Mouse (Mus musculus) midbrain, embryonic 13.5 days (tissue): ENCODE data around the gene Psmb6. TPM values are rescaled to one million over a fixed set of nuclear protein-coding genes. Genes with fewer than 3 reads are reported as not detected.
"Not testable (repeated sequence)": the region's sequence is repeated elsewhere in the genome, so short reads cannot be mapped to it uniquely, and the experiment has no call there.

Experiments used
- ATAC-seq: fragments of 200-750 bp; cut with Nextera tagmentation; 2 replicates; pipeline ENCODE4 v1.8.0; 2017; ENCODE audit warnings: mild to moderate bottlenecking, moderate TSS enrichment, moderate library complexity
- H3K27ac ChIP-seq: fragments of 300-500 bp; sonication (generic); 2 replicates; pipeline ENCODE4 v1.5.1; 2015; ENCODE audit warnings: inconsistent platforms, mild to moderate bottlenecking, moderate library complexity
- H3K27me3 ChIP-seq: fragments of 300-500 bp; sonication (generic); 2 replicates; pipeline ENCODE4 v1.6.1; 2015; ENCODE audit warnings: mild to moderate bottlenecking, inconsistent platforms
- H3K36me3 ChIP-seq: fragments of 300-500 bp; sonication (generic); 2 replicates; pipeline ENCODE4 v1.6.1; 2015; ENCODE audit warnings: mild to moderate bottlenecking, inconsistent platforms
- H3K4me1 ChIP-seq: fragments of 300-500 bp; sonication (generic); replicated peaks from 2 replicates; pipeline ENCODE4 v1.6.1; 2015; ENCODE audit warnings: inconsistent platforms
- H3K4me2 ChIP-seq: fragments of 300-500 bp; sonication (generic); replicated peaks from 2 replicates; pipeline ENCODE4 v1.6.1; 2015; ENCODE audit warnings: moderate library complexity, mild to moderate bottlenecking, inconsistent platforms
- H3K4me3 ChIP-seq: fragments of 300-500 bp; sonication (generic); replicated peaks from 2 replicates; pipeline ENCODE4 v1.5.1; 2015; ENCODE audit warnings: mild to moderate bottlenecking, inconsistent platforms
- H3K9ac ChIP-seq: fragments of 300-500 bp; sonication (generic); replicated peaks from 2 replicates; pipeline ENCODE4 v1.6.1; 2015; ENCODE audit warnings: mild to moderate bottlenecking, inconsistent platforms
- H3K9me3 ChIP-seq: fragments of 300-500 bp; sonication (generic); 2 replicates; pipeline ENCODE4 v1.6.1; 2016; ENCODE audit warnings: mild to moderate bottlenecking, inconsistent platforms
- WGBS: fragments of 180-500 bp; shearing (Covaris S2); methylation state at CpG from one replicate; pipeline ENCODE4 v1.1.7; 2015; 5-methylcytosine and 5-hydroxymethylcytosine counted together
- polyA plus RNA-seq: library from polyadenylated mRNA; unstranded; fragments of >200 nt; fragmentation: Nextera tagmentation; extraction: Ambion mirVana; gene quantifications from 2 replicates; pipeline ENCODE4 v1.2.1, GENCODE M21; 2015

Gene Psmb6
- polyA plus RNA-seq, 1 experiment from 2014 or later, result 844 TPM

DNA sequence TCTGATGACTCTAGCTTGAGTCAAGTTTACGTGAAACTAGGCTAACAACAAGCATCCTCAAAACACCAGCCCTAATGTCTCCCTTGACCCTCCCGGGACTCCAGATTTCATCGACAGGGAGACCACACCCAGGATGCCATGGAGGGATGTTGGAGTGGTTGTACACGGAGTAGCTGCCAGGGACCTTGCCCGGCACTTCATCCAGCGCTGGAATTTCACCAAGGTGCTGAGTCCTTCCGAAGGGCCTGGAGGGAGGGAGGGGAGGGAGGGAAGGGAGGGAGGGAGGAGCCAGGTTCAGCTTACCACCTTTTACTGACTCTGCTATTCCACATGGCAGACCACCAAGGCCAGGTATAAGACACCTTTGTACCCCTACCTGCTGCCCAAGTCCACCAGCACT lies 28.8 kb downstream of the Psmb6 start:
- WGBS, result 36% methylated on average over 7 of the region's 7 CpGs
- ATAC-seq, result no peak
- H3K27me3 ChIP-seq, result no peaks in the 10 kb centered on the region
- H3K27ac ChIP-seq, result no peak overlapping the region
- H3K9me3 ChIP-seq, result no peaks in the 10 kb centered on the region
- H3K9ac ChIP-seq, result no peak overlapping the region
- no peaks in the 10 kb centered on the region for H3K36me3 ChIP-seq
- no peak overlapping the region for H3K4me2 ChIP-seq
- no peak overlapping the region for H3K4me3 ChIP-seq
- H3K4me1 ChIP-seq, result no peaks in the 10 kb centered on the region

DNA sequence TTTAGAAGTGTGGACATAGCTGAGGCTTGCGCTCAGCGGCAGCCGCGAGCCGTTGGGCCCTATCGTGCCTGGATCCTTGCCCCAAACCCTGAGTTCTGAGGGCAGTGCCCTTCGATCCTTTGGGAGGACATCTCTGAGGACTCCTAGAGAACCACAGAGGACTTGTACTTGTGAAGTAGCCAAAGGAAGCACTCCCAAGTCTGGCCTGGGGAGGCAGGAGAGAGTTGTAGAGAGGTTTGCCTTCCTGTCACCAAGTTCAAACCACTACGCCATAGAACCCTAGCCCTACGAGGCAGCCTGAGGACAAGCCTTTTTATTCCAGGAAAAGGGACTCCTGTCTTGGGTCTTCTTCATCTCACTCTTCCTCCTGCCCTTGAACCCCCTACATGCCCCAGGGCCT lies 32.4 kb downstream of the Psmb6 start:
- no peak for ATAC-seq
- WGBS, result 89% methylated on average over 9 of the region's 9 CpGs
- H3K9ac ChIP-seq, result no peak overlapping the region
- H3K36me3 ChIP-seq, result no peaks in the 10 kb centered on the region
- peaks cover 8% of the 10 kb centered on the region for H3K4me1 ChIP-seq
- no peak overlapping the region for H3K4me3 ChIP-seq
- H3K27me3 ChIP-seq, result no peaks in the 10 kb centered on the region
- no peak overlapping the region for H3K4me2 ChIP-seq
- H3K9me3 ChIP-seq, result no peaks in the 10 kb centered on the region
- H3K27ac ChIP-seq, result no peak overlapping the region

DNA sequence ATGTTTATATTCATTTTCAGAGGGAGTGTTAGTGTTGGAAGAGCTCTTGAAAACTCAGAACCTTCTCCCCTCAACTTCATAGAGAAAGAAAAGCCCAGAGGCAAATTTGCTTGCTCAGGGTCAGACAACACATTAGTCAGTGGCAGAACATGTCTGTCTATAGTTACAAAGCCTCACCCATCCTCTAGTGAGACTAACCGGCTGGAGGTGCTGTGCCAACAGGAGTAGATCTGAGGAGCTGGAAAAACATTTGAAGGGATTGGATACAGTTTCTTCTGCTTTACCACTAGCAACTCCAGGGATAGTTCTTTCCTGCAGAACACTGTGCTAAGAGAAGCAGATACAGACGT lies 36.7 kb downstream of the Psmb6 start:
- Histone ChIP-seq H3K4me3 (peak overlapping the region; percentile 92), H3K9me3 (no peaks in the 10 kb centered on the region), H3K27me3 (no peaks in the 10 kb centered on the region), H3K4me2 (peak overlapping the region; percentile 95), H3K4me1 (peaks cover 45% of the 10 kb centered on the region), H3K9ac (peak overlapping the region; percentile 94), H3K27ac (peak overlapping the region; percentile 86), H3K36me3 (no peaks in the 10 kb centered on the region)
- 3% methylated on average over 2 of the region's 2 CpGs for WGBS
- no peak for ATAC-seq

DNA sequence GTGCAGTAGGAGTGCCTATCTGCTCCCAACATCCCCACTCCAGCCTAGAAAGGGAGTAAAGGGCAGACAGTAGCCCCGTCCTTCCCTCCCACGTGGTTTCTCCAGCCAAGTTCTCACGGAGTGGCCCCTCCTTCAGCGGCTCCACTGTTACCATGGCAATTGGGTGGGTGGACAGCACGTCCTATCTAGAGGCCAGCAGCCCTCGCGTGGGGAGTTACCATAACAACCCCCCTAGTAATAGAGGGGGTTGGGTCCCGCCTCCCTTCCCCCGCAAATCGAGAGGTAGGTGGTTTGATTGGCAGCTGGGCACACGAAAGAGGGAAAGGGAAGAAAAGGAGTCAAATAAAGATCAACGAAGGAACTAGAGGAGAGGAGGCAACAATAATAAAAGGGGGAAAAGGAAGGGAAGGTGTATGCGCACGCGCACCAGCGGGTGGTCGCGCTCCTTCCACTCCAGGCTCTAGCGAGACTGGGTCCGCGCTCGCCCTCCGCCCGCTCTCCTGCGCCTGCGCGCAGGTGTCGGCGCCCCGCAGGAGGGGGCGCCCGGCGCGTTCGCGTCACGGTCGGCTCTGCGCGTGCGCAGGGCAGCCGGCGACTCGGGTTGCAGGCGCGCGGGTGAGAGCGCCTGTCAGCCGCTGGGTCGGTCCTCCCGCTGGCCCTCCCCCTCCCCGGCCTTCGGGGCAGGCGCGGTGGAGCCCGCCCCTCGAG lies 37.3 kb downstream of the Psmb6 start, which contains the start of gene Mink1:
Gene Mink1 (plus strand): TSS at position 595 of the 708 bp plus-strand sequence.
- Histone ChIP-seq H3K9me3 (no peaks in the 10 kb centered on the region), H3K36me3 (no peaks in the 10 kb centered on the region), H3K4me1 (peaks cover 50% of the 10 kb centered on the region), H3K4me2 (peak within 1 kb of the TSS; percentile 95), H3K27ac (peak within 1 kb of the TSS; percentile 86), H3K4me3 (peak within 1 kb of the TSS; percentile 92), H3K27me3 (no peaks in the 10 kb centered on the region), H3K9ac (peak within 1 kb of the TSS; percentile 94)
- WGBS, result 0% methylated on average over 23 of the region's 57 CpGs
- peak; percentile 94 for ATAC-seq

DNA sequence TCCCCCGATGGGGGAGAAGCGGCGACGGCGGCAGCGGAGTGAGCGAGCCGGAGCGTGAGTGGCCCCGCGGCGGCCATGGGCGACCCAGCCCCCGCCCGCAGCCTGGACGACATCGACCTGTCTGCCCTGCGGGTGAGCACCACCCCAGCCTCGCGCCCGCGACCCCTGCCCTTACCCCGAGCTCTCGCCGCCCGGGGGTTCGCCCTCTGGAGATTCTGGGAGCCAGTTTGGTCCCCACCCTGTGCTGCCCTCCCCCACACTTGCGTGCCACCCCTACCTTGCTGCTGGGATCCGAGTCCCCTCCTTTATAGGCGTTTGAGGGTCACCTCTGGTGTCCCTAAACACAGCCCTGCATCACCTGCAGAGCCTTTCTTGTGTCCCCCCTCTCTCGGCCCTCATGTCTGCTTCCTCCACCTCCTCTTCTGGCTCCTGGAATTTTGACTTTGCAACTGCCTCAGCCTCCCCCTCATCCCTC lies 37.9 kb downstream of the Psmb6 start:
- H3K9me3 ChIP-seq, result no peaks in the 10 kb centered on the region
- peak overlapping the region; percentile 94 for H3K9ac ChIP-seq
- H3K36me3 ChIP-seq, result no peaks in the 10 kb centered on the region
- H3K4me1 ChIP-seq, result peaks cover 50% of the 10 kb centered on the region
- 0% methylated on average over 25 of the region's 31 CpGs for WGBS
- H3K4me3 ChIP-seq, result peak overlapping the region; percentile 92
- H3K27me3 ChIP-seq, result no peaks in the 10 kb centered on the region
- H3K27ac ChIP-seq, result peak overlapping the region; percentile 86
- H3K4me2 ChIP-seq, result peak overlapping the region; percentile 95
- peak; percentile 55; the same call in 1 of the 2 replicates for ATAC-seq

DNA sequence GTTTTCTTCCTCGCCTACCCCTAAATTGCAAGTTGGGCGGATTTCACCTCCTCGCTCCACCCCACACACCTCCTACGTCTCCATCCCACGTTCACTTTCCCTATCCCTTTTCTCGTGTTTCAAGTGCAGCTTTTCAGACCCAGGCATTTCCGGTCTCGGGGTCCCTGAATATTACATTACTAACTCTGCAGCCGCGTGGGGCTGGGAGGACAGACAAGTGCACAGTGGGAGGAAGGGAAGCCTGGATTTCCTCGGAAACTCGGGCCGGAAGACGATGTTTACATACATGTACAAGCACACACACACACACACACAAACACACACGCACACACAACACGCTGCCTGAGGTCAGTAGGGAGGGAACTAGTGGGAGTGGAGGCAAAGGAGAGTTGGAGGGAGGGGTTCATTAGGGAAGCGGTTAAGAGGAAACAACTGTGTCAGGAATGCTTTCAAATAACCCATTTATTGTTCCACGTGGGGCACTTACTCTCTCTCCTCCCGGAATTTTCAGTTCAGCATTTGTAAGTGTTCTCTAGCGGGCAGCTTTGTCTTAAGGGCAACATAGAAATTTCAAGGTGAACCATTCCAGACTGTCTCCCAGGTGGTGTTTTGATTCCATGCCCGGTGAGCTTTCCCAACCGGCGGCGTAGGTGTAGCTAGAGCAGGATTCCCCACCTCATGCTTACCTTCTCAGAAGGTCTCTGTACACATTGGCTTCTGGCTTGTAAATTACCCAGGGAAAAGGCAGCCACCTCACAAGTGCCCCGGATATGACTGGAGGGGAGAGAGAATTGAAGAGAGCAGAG lies 38.5 kb downstream of the Psmb6 start:
- 3% methylated on average over 25 of the region's 25 CpGs for WGBS
- no peaks in the 10 kb centered on the region for H3K9me3 ChIP-seq
- H3K4me1 ChIP-seq, result peaks cover 50% of the 10 kb centered on the region
- H3K36me3 ChIP-seq, result no peaks in the 10 kb centered on the region
- peak overlapping the region; percentile 94 for H3K9ac ChIP-seq
- peak overlapping the region; percentile 86 for H3K27ac ChIP-seq
- no peaks in the 10 kb centered on the region for H3K27me3 ChIP-seq
- peak overlapping the region; percentile 92 for H3K4me3 ChIP-seq
- peak; percentile 5 for ATAC-seq
- H3K4me2 ChIP-seq, result peak overlapping the region; percentile 95

DNA sequence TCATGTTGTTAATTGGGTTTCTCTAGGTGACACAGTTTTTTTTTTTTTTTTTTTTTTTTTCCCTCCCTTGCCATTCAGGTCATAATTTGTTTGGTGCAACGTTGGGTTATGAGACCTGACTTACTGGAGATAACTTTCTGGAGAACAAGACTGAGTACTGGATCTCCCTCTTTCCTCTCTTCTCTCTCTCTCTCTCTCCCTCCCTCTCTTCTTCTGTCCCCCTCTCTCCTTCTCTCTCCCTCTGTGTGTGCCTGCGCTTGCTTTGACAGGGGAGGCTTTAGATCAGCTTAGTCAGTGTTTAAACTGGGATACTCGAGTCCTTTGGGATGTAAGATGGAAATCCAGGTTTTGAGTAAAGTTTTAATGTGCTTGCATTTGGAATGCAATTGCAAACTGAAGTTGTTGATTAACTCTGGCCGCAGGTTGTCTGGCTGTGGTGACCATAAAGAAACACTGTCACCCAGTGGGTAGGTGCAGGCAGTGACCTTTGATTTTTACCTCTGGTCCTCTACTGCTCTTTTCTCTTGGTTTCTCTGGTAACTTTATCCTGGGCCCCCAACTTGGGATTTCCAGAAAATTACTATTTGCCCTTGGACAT lies 39.2 kb downstream of the Psmb6 start:
- no peak for ATAC-seq
- Histone ChIP-seq H3K4me3 (peak overlapping the region; percentile 92), H3K27me3 (no peaks in the 10 kb centered on the region), H3K36me3 (no peaks in the 10 kb centered on the region), H3K4me1 (peaks cover 50% of the 10 kb centered on the region), H3K9ac (peak overlapping the region; percentile 94), H3K4me2 (peak overlapping the region; percentile 95), H3K27ac (no peak overlapping the region), H3K9me3 (no peaks in the 10 kb centered on the region)
- WGBS, result 38% methylated on average over 4 of the region's 4 CpGs

DNA sequence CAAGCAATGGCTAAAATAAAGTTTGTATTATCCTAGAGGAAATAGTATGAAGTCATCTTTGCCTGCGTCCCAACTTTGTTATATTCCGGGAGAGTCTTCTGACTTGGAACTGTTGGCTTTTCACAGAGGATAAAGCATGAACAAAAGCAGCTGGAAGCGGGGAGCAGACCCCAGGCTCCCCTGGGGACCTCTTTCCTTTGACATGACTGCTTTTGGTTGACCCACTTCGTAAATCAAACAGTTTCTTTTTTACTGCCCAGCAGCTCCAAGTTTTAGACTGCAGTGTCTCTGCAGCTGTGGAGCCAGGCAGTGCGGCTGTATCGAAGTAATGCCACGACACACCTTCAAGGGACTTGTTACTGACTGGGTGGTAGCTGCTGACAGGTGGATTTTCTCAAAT lies 41.4 kb downstream of the Psmb6 start:
- H3K27me3 ChIP-seq, result no peaks in the 10 kb centered on the region

DNA sequence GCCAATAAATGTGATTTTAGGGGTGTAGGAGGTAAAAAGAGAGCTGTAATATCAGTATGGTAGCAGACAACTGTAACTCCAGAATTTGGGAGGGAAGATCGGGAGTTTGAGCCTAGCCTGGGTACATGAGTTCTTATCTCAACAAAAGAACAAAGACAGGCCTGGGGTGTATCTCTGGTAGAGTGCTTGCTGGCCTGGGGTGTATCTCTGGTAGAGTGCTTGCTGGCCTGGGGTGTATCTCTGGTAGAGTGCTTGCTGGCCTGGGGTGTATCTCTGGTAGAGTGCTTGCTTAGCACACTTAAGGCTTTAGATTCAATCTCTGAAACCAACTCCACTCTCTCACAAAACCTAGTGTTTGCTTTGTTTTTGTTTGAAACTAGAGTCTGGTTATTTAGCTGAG lies 45.4 kb downstream of the Psmb6 start:
- not testable (repeated sequence) for H3K4me2 ChIP-seq, H3K4me3 ChIP-seq, H3K27ac ChIP-seq, H3K9ac ChIP-seq, ATAC-seq, H3K9me3 ChIP-seq, H3K27me3 ChIP-seq, H3K36me3 ChIP-seq
- 90% methylated on average over 1 of the region's 1 CpGs for WGBS
- peaks cover 26% of the 10 kb centered on the region for H3K4me1 ChIP-seq

More for the DNA sequence above, 41.4 kb downstream of the Psmb6 start:
- no peak for ATAC-seq
- no peak overlapping the region for H3K4me2 ChIP-seq
- H3K36me3 ChIP-seq, result no peaks in the 10 kb centered on the region
- no peaks in the 10 kb centered on the region for H3K9me3 ChIP-seq
- WGBS, result 69% methylated on average over 7 of the region's 7 CpGs
- peaks cover 49% of the 10 kb centered on the region for H3K4me1 ChIP-seq
- H3K27ac ChIP-seq, result no peak overlapping the region
- no peak overlapping the region for H3K4me3 ChIP-seq
- 0 out of 2 replicates have a peak overlapping the region, but pooled peaks have one; percentile 15 for H3K9ac ChIP-seq

DNA sequence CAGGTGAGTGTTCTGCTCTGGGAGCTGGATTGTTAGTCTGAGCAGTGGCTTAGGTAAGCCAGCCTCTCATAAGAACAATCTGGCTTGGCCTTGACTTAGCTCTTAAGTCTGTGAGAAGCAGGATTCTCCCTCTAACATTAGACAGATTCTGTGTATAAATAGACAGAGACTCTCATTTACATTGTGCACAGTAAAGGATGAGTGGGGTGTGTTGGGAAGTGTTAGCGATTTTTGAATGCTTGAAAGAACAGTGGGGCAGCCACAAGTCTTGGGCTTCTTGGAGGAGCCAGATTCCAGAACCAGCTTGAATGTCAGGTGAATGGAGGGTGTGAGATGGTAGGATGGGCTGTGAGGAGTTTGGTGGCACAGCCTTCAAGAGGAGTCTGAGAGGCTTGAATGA lies 46.5 kb downstream of the Psmb6 start:
- Histone ChIP-seq H3K9me3 (no peaks in the 10 kb centered on the region), H3K4me2 (no peak overlapping the region), H3K4me3 (no peak overlapping the region), H3K4me1 (peaks cover 16% of the 10 kb centered on the region), H3K27me3 (no peaks in the 10 kb centered on the region), H3K27ac (no peak overlapping the region), H3K9ac (no peak overlapping the region), H3K36me3 (no peaks in the 10 kb centered on the region)
- WGBS, result 90% methylated on average over 1 of the region's 1 CpGs
- no peak for ATAC-seq

DNA sequence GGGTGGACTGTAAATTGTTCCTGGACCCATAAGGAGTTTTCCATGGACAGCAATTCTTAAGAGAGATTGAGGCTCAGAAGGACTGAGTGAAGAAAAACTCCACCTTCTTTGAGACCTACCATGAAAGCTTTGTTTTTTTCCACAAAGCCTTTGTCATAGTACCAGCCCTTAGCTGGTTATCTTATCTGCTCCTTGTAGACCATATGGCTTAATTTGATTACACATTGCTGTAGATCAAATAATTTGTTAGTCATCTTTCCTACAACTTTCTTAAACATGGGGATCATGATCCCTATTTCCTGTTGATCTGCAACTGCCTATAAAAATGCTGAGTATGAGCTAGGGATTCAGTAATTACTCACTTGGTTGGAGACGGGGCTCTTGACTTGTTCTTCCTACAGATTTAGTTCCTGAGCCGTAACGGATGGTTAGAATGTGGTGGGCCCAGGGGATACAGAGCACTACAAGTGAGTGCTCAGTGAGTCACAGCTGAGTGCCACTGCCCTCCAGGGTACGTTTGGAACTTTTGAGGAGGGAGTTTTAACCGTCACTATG lies 47.3 kb downstream of the Psmb6 start:
- Histone ChIP-seq H3K4me1 (peaks cover 11% of the 10 kb centered on the region; the same call in 1 of the 2 replicates), H3K4me2 (no peak overlapping the region), H3K9me3 (no peaks in the 10 kb centered on the region), H3K27ac (no peak overlapping the region), H3K9ac (no peak overlapping the region), H3K4me3 (no peak overlapping the region), H3K27me3 (no peaks in the 10 kb centered on the region), H3K36me3 (no peaks in the 10 kb centered on the region)
- ATAC-seq, result no peak
- 55% methylated on average over 5 of the region's 5 CpGs for WGBS

DNA sequence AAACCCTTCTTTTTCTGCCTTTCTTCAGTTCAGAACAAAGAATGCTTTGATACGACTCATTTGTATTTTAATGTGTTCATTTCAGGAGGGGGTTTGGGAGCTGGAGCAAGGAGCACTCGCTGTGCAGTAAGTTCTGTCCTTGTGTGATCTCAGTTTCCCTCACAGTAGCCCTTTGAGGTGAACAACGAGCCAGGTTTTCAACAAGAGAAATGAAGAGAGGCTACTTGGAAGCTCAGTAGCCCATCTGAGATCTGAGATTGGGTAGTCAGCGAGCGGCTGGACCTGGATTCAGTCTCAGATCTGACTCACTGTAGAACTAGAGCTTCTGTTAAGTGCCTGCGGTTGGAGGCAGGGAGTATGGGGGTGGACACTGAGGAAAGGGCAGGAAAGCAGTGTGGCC lies 48.7 kb downstream of the Psmb6 start:
- Histone ChIP-seq H3K36me3 (no peaks in the 10 kb centered on the region), H3K9ac (no peak overlapping the region), H3K27ac (0 out of 2 replicates have a peak overlapping the region, but pooled peaks have one; percentile 32), H3K27me3 (no peaks in the 10 kb centered on the region), H3K4me1 (peaks cover 25% of the 10 kb centered on the region), H3K4me2 (no peak overlapping the region), H3K9me3 (no peaks in the 10 kb centered on the region), H3K4me3 (no peak overlapping the region)
- 53% methylated on average over 6 of the region's 6 CpGs for WGBS
- no peak for ATAC-seq
